In the genomic region with DNA sequence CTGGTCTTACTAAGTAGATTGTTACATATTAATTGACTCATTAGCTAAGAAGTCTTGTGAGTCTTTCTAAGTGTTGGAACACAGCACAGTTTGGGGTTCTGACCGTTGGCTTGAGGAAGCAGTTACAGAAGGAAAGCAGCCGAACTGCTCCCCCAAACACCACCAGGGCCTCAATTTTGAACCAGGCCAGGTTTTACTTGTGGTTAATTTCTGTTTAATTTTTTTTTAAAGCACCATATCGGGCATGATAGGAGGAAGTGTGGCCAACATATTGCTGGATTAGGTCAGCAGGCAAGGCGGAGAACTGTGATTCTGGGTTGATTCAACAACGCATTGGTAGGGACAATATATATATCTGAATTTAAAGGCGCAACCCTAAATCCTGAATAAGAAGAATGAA, we compare ENCODE assay signal across 10 mouse cellular contexts.
"Had no signal": no experiment of that assay in that cellular context is flagged by ENCODE, and none has a peak within 500 bp of the region (broad histone marks: within the 10 kb centered on the region; RNA-seq: fewer than 3 reads in every experiment).

No protein-coding gene starts in this region.

- H3K4me2 ChIP-seq: liver, embryonic 13.5 days; midbrain, embryonic 13.5 days had no signal

- H3K9me3 ChIP-seq: liver, embryonic 13.5 days; midbrain, embryonic 13.5 days had no signal

- H3K27ac ChIP-seq: kidney, postnatal 0 days; liver, embryonic 13.5 days; midbrain, embryonic 13.5 days had no signal

- H3K27me3 ChIP-seq: liver, embryonic 13.5 days; midbrain, embryonic 13.5 days had no signal

- H3K36me3 ChIP-seq: liver, embryonic 13.5 days; midbrain, embryonic 13.5 days had no signal

- ATAC-seq: intestine, postnatal 0 days had no signal

- H3K4me3 ChIP-seq: liver, embryonic 13.5 days; midbrain, embryonic 13.5 days had no signal

- H3K9ac ChIP-seq: liver, embryonic 13.5 days; midbrain, embryonic 13.5 days had no signal

- H3K4me1 ChIP-seq: liver, embryonic 13.5 days had no signal

- DNase-seq: kidney, adult 2 months; kidney, postnatal 36 days; layer of hippocampus, adult 9-11 months; liver, embryonic 13.5 days; thymus, adult 18-20 months; thymus, postnatal 14 days; thymus, postnatal 4 days had no signal
